Comparison of ENCODE assay signal across 39 mouse cellular contexts in genomic region chr10:129966232-129966631, GRCm38 (mm10). TPM values are rescaled to one million over a fixed set of nuclear protein-coding genes. Genes with fewer than 3 reads are reported as not detected.
"Had no signal": no experiment of that assay in that cellular context is flagged by ENCODE, and none has a peak within 500 bp of the region (broad histone marks: within the 10 kb centered on the region; RNA-seq: fewer than 3 reads in every experiment).

No protein-coding gene starts in this region.

RNA-seq across cellular contexts. Expression of gene Olfr819, which starts 0.8 kb away (rescaled TPM):
- total RNA-seq: left cerebral cortex, adult 8-10 months; left cerebral cortex, postnatal 10 days; left cerebral cortex, postnatal 14 days; left cerebral cortex, postnatal 25 days; left cerebral cortex, postnatal 36 days; left cerebral cortex, postnatal 4 days; liver, adult 2 months; megakaryocyte progenitor cell, adult 5-6 weeks; midbrain, postnatal 0 days had no signal
- polyA plus RNA-seq: limb, embryonic 10.5 days; limb, embryonic 11.5 days; limb, embryonic 12.5 days; limb, embryonic 13.5 days; limb, embryonic 14.5 days; limb, embryonic 15.5 days; liver, adult 2 months; liver, embryonic 11.5 days; liver, embryonic 12.5 days; liver, embryonic 13.5 days; liver, embryonic 14.5 days; liver, embryonic 15.5 days; liver, embryonic 16.5 days; liver, postnatal 0 days; lung, adult 2 months; lung, embryonic 14.5 days; lung, embryonic 15.5 days; lung, embryonic 16.5 days; lung, postnatal 0 days; macrophage; midbrain, embryonic 10.5 days; midbrain, embryonic 11.5 days; midbrain, embryonic 12.5 days; midbrain, embryonic 13.5 days; midbrain, embryonic 14.5 days; midbrain, embryonic 15.5 days; midbrain, embryonic 16.5 days; midbrain, postnatal 0 days; myocyte; neural tube, embryonic 11.5 days; neural tube, embryonic 12.5 days; neural tube, embryonic 13.5 days had no signal

RNA-seq across cellular contexts. Expression of gene Olfr247, which starts 9.7 kb away (rescaled TPM):
- total RNA-seq: left cerebral cortex, adult 8-10 months; left cerebral cortex, postnatal 10 days; left cerebral cortex, postnatal 14 days; left cerebral cortex, postnatal 25 days; left cerebral cortex, postnatal 36 days; left cerebral cortex, postnatal 4 days; liver, adult 2 months; megakaryocyte progenitor cell, adult 5-6 weeks; midbrain, postnatal 0 days had no signal
- polyA plus RNA-seq: limb, embryonic 10.5 days; limb, embryonic 11.5 days; limb, embryonic 12.5 days; limb, embryonic 13.5 days; limb, embryonic 14.5 days; limb, embryonic 15.5 days; liver, adult 2 months; liver, embryonic 11.5 days; liver, embryonic 12.5 days; liver, embryonic 13.5 days; liver, embryonic 14.5 days; liver, embryonic 15.5 days; liver, embryonic 16.5 days; liver, postnatal 0 days; lung, adult 2 months; lung, embryonic 14.5 days; lung, embryonic 15.5 days; lung, embryonic 16.5 days; lung, postnatal 0 days; macrophage; midbrain, embryonic 10.5 days; midbrain, embryonic 11.5 days; midbrain, embryonic 12.5 days; midbrain, embryonic 13.5 days; midbrain, embryonic 14.5 days; midbrain, embryonic 15.5 days; midbrain, embryonic 16.5 days; midbrain, postnatal 0 days; myocyte; neural tube, embryonic 11.5 days; neural tube, embryonic 12.5 days; neural tube, embryonic 13.5 days had no signal

RNA-seq across cellular contexts. Expression of gene Olfr818, which starts 17.3 kb away (rescaled TPM):
- total RNA-seq: left cerebral cortex, adult 8-10 months; left cerebral cortex, postnatal 10 days; left cerebral cortex, postnatal 14 days; left cerebral cortex, postnatal 25 days; left cerebral cortex, postnatal 36 days; left cerebral cortex, postnatal 4 days; liver, adult 2 months; megakaryocyte progenitor cell, adult 5-6 weeks; midbrain, postnatal 0 days had no signal
- polyA plus RNA-seq: limb, embryonic 10.5 days; limb, embryonic 11.5 days; limb, embryonic 12.5 days; limb, embryonic 13.5 days; limb, embryonic 14.5 days; limb, embryonic 15.5 days; liver, adult 2 months; liver, embryonic 11.5 days; liver, embryonic 12.5 days; liver, embryonic 13.5 days; liver, embryonic 14.5 days; liver, embryonic 15.5 days; liver, embryonic 16.5 days; liver, postnatal 0 days; lung, adult 2 months; lung, embryonic 14.5 days; lung, embryonic 15.5 days; lung, embryonic 16.5 days; lung, postnatal 0 days; macrophage; midbrain, embryonic 10.5 days; midbrain, embryonic 11.5 days; midbrain, embryonic 12.5 days; midbrain, embryonic 13.5 days; midbrain, embryonic 14.5 days; midbrain, embryonic 15.5 days; midbrain, embryonic 16.5 days; midbrain, postnatal 0 days; myocyte; neural tube, embryonic 11.5 days; neural tube, embryonic 12.5 days; neural tube, embryonic 13.5 days had no signal

RNA-seq across cellular contexts. Expression of gene Gm10310, which starts 18.6 kb away (rescaled TPM):
- total RNA-seq: left cerebral cortex, adult 8-10 months; left cerebral cortex, postnatal 10 days; left cerebral cortex, postnatal 14 days; left cerebral cortex, postnatal 25 days; left cerebral cortex, postnatal 36 days; left cerebral cortex, postnatal 4 days; liver, adult 2 months; megakaryocyte progenitor cell, adult 5-6 weeks; midbrain, postnatal 0 days had no signal
- polyA plus RNA-seq: limb, embryonic 10.5 days; limb, embryonic 11.5 days; limb, embryonic 12.5 days; limb, embryonic 13.5 days; limb, embryonic 14.5 days; limb, embryonic 15.5 days; liver, adult 2 months; liver, embryonic 11.5 days; liver, embryonic 12.5 days; liver, embryonic 13.5 days; liver, embryonic 14.5 days; liver, embryonic 15.5 days; liver, embryonic 16.5 days; liver, postnatal 0 days; lung, adult 2 months; lung, embryonic 14.5 days; lung, embryonic 15.5 days; lung, embryonic 16.5 days; lung, postnatal 0 days; macrophage; midbrain, embryonic 10.5 days; midbrain, embryonic 11.5 days; midbrain, embryonic 12.5 days; midbrain, embryonic 13.5 days; midbrain, embryonic 14.5 days; midbrain, embryonic 15.5 days; midbrain, embryonic 16.5 days; midbrain, postnatal 0 days; myocyte; neural tube, embryonic 11.5 days; neural tube, embryonic 12.5 days; neural tube, embryonic 13.5 days had no signal

RNA-seq across cellular contexts. Expression of gene Olfr820, which starts 46.2 kb away (rescaled TPM):
- total RNA-seq: left cerebral cortex, adult 8-10 months; left cerebral cortex, postnatal 10 days; left cerebral cortex, postnatal 14 days; left cerebral cortex, postnatal 25 days; left cerebral cortex, postnatal 36 days; left cerebral cortex, postnatal 4 days; liver, adult 2 months; megakaryocyte progenitor cell, adult 5-6 weeks; midbrain, postnatal 0 days had no signal
- polyA plus RNA-seq: limb, embryonic 10.5 days; limb, embryonic 11.5 days; limb, embryonic 12.5 days; limb, embryonic 13.5 days; limb, embryonic 14.5 days; limb, embryonic 15.5 days; liver, adult 2 months; liver, embryonic 11.5 days; liver, embryonic 12.5 days; liver, embryonic 13.5 days; liver, embryonic 14.5 days; liver, embryonic 15.5 days; liver, embryonic 16.5 days; liver, postnatal 0 days; lung, adult 2 months; lung, embryonic 14.5 days; lung, embryonic 15.5 days; lung, embryonic 16.5 days; lung, postnatal 0 days; macrophage; midbrain, embryonic 10.5 days; midbrain, embryonic 11.5 days; midbrain, embryonic 12.5 days; midbrain, embryonic 13.5 days; midbrain, embryonic 14.5 days; midbrain, embryonic 15.5 days; midbrain, embryonic 16.5 days; midbrain, postnatal 0 days; myocyte; neural tube, embryonic 11.5 days; neural tube, embryonic 12.5 days; neural tube, embryonic 13.5 days had no signal
